In the genomic region with DNA sequence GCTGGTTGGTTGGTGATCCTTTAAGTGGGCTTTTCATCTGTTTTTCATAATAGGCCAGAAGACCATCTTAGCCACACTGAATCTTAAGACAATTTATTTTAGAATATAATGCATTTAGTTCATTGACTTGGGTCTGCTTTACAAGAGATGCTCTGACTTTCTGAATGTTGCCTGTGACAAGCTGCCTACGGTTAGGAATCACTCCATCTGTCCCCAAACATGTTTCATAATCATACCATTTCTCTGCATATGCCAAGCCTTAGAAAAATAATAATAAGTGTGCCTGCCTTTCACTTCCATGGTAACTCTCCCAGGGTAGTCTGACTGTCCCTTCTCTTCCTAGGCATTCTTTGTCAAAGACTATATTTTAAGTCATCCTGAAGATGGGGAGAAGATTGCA, we compare ENCODE assay signal across 30 mouse cellular contexts.
"Had no signal": no experiment of that assay in that cellular context is flagged by ENCODE, and none has a peak within 500 bp of the region (broad histone marks: within the 10 kb centered on the region; RNA-seq: fewer than 3 reads in every experiment).

No protein-coding gene starts in this region.

- H3K4me3 ChIP-seq: limb, embryonic 10.5 days; limb, embryonic 12.5 days; limb, embryonic 13.5 days; limb, embryonic 15.5 days; liver, embryonic 12.5 days; liver, embryonic 13.5 days; liver, embryonic 15.5 days; lung, embryonic 15.5 days; megakaryocyte, embryonic 14.5 days; midbrain, embryonic 10.5 days; midbrain, embryonic 12.5 days; midbrain, embryonic 13.5 days; midbrain, embryonic 15.5 days; myocyte; neural tube, embryonic 12.5 days had no signal

- DNase-seq: left cerebral cortex, postnatal 4 days; liver; liver, embryonic 13.5 days; liver, postnatal 0 days; lung, adult 18-20 months; lung, adult 2 months; lung, embryonic 14.5 days; lung, postnatal 10 days; lung, postnatal 14 days; lung, postnatal 36 days; lung, postnatal 4 days; midbrain, embryonic 14.5 days had no signal

- H3K27ac ChIP-seq: limb, embryonic 10.5 days; limb, embryonic 12.5 days; limb, embryonic 13.5 days; limb, embryonic 15.5 days; liver, embryonic 12.5 days; liver, embryonic 13.5 days; liver, embryonic 14.5 days; liver, embryonic 15.5 days; lung, embryonic 15.5 days; macrophage; midbrain, embryonic 10.5 days; midbrain, embryonic 12.5 days; midbrain, embryonic 13.5 days; midbrain, embryonic 15.5 days; neural tube, embryonic 12.5 days had no signal

- ATAC-seq: liver, embryonic 12.5 days; liver, postnatal 0 days; lung, postnatal 0 days; midbrain, embryonic 13.5 days; midbrain, embryonic 15.5 days; midbrain, embryonic 16.5 days had no signal
